Mouse (Mus musculus) lung, embryonic 15.5 days (tissue): ENCODE data around the gene Nup35. TPM values are rescaled to one million over a fixed set of nuclear protein-coding genes. Genes with fewer than 3 reads are reported as not detected.

ENCODE experiments used
- ATAC-seq: fragments of 200-750 bp; cut with Nextera tagmentation; 2 replicates; pipeline ENCODE4 v1.8.0; 2017; ENCODE audit warnings: moderate number of reproducible peaks, borderline replicate concordance; ENCODE audit not compliant: low FRiP score, low TSS enrichment; ENCODE audit errors: extremely low read depth
- H3K27ac ChIP-seq: fragments of 300-500 bp; sonication (generic); 2 replicates; pipeline ENCODE4 v1.5.1; 2015; ENCODE audit warnings: moderate library complexity, mild to moderate bottlenecking, inconsistent platforms
- H3K27me3 ChIP-seq: fragments of 300-500 bp; sonication (generic); 2 replicates; pipeline ENCODE4 v1.6.1; 2015; ENCODE audit warnings: inconsistent platforms
- H3K36me3 ChIP-seq: fragments of 300-500 bp; sonication (generic); 2 replicates; pipeline ENCODE4 v1.6.1; 2015; ENCODE audit warnings: inconsistent platforms
- H3K4me1 ChIP-seq: fragments of 300-500 bp; sonication (generic); 2 replicates; pipeline ENCODE4 v1.6.1; 2015; ENCODE audit warnings: inconsistent platforms
- H3K4me2 ChIP-seq: fragments of 300-500 bp; sonication (generic); 2 replicates; pipeline ENCODE4 v1.6.1; 2015; ENCODE audit warnings: inconsistent platforms, mild to moderate bottlenecking, moderate library complexity
- H3K4me3 ChIP-seq: fragments of 300-500 bp; sonication (generic); 2 replicates; pipeline ENCODE4 v1.5.1; 2015; ENCODE audit warnings: mild to moderate bottlenecking, inconsistent platforms
- H3K9ac ChIP-seq: fragments of 300-500 bp; sonication (generic); 2 replicates; pipeline ENCODE4 v1.6.1; 2015; ENCODE audit warnings: inconsistent platforms
- H3K9me3 ChIP-seq: fragments of 300-500 bp; sonication (generic); 2 replicates; pipeline ENCODE4 v1.6.1; 2016; ENCODE audit warnings: inconsistent platforms
- WGBS: fragments of 180-500 bp; shearing (Covaris S2); methylation state at CpG from one replicate; pipeline ENCODE4 v1.1.7; 2015; 5-methylcytosine and 5-hydroxymethylcytosine counted together
- polyA plus RNA-seq: library from polyadenylated mRNA; unstranded; fragments of >200 nt; fragmentation: Nextera tagmentation; extraction: Ambion mirVana; gene quantifications from 2 replicates; pipeline ENCODE4 v1.2.1, GENCODE M21; 2015

Gene Nup35
- polyA plus RNA-seq, result 54.8 and 57.2 TPM in 2 replicates

DNA sequence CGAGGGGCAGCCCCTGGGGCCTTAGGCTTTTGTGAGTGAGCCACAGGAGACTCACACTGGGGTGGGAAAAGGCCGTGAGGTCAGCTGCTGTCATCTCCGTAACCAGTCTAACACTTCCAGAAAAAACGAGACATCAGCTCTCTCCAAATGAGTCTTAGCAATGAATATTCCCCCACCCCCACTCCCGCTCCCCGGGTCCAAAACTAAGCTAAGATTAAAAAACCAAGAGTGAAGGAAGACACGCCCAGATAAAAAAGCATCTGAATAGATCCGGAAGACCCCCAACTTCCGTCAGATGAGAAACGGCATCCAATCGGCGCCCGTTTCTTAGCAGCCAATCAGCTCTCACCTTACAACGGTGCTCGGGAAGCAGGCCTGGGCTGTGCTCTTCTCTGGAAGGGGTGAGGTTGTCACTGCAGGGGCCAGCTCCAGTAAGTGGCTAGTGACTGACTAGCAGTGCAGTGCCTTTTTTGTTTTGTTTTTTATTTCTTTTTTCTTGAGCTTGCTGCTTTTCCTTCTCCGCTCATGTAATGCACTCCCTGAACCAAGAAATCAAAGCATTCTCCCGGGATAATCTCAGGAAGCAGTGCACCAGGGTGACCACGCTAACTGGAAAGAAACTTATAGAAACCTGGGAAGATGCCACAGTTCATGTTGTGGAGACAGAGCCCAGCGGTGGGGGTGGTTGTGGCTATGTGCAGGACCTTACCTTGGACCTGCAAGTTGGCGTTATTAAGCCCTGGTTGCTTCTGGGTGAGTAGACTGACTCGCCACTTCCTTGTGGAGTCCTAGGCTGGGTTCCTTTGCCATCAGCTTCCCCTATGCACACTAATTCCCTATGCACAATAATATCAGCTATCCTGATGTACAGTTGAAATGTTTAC, at the start of gene Nup35, which contains the start of gene Dusp19:
Gene Nup35 (plus strand): TSS at position 383 of the 884 bp plus-strand sequence.
Gene Dusp19 (plus strand): TSS at position 192 of the 884 bp plus-strand sequence.
- Histone ChIP-seq H3K4me2 (peak within 1 kb of the TSS; percentile 69), H3K9ac (peak within 1 kb of the TSS; percentile 61), H3K36me3 (no peaks in the 10 kb centered on the region), H3K27me3 (no peaks in the 10 kb centered on the region), H3K4me3 (peak within 1 kb of the TSS; percentile 63), H3K27ac (peak within 1 kb of the TSS; percentile 27), H3K4me1 (peaks cover 10% of the 10 kb centered on the region), H3K9me3 (no peaks in the 10 kb centered on the region)
- ATAC-seq, result peak; percentile 100
- under 1% methylated on average over 21 of the region's 21 CpGs for WGBS

DNA sequence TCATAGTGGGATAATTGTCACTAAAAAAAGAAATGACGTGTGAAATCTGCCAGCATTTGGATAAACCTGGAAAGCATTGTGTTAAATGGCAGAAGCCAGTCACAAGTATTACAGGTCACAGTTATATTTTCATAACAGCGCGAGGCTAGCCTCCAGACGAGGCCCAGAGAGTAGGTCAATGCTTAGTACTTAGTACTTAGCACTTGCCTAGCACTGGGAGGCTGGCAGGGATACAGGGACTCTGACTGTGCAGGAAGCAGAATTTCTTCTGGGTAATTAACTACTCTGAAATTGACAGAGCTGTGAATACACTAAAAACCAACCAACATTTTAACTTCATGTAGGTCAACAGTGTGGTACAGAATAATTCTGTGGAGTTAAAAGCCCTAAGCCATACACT, 49.6 kb upstream of the Nup35 start:
- no peak for ATAC-seq

DNA sequence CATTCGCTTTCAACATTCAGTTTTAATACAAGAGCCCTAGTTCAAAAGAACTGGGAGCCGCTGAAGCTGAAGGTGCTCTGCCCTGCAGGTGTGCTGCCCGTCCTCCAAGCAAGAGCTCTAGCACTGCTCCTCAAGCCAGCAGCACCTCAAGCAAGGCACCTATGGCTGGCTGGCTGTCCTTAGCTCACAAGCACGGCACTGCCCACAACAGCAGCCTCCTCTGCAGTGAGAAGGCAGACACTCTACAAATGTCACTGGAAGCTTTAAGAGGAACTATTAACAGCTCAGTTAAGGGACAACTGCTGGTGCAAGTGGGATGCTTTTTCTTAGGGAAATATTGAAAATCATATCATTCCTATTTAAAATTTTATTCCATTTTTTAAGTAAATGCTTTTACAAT, 46.4 kb upstream of the Nup35 start:
- no peak overlapping the region for H3K4me2 ChIP-seq
- peaks cover 7% of the 10 kb centered on the region; the same call in 1 of the 2 replicates for H3K4me1 ChIP-seq
- H3K4me3 ChIP-seq, result no peak overlapping the region
- 64% methylated on average over 4 of the region's 4 CpGs for WGBS
- no peaks in the 10 kb centered on the region for H3K36me3 ChIP-seq
- no peak overlapping the region for H3K27ac ChIP-seq
- no peaks in the 10 kb centered on the region for H3K27me3 ChIP-seq
- no peak overlapping the region for H3K9ac ChIP-seq
- no peak for ATAC-seq
- H3K9me3 ChIP-seq, result no peaks in the 10 kb centered on the region

More for the DNA sequence above, 49.6 kb upstream of the Nup35 start:
- Histone ChIP-seq H3K36me3 (no peaks in the 10 kb centered on the region), H3K9ac (no peak overlapping the region), H3K4me2 (no peak overlapping the region), H3K4me3 (no peak overlapping the region), H3K27ac (no peak overlapping the region), H3K9me3 (no peaks in the 10 kb centered on the region), H3K4me1 (peaks cover 1% of the 10 kb centered on the region; the same call in 1 of the 2 replicates), H3K27me3 (no peaks in the 10 kb centered on the region)
- 90% methylated on average over 4 of the region's 4 CpGs for WGBS

DNA sequence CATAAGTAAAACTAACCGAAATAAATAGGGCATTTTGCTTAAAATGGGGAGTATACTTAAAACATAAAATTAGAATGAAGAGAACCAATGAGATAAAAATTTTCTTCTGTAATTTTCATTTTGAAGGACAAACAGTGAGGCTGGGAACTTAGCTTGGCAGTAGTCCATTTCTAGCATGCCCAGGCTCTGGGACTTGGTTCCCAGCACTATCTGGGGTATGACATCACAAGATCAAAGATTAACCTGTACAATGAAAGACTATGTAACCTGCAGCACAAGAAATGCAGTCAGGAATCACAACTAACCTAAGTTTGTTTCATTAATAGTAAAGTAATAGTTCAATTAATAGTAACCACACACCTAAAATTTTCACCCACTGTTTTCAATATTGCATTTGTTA, 39.8 kb upstream of the Nup35 start:
- Histone ChIP-seq H3K27me3 (no peaks in the 10 kb centered on the region), H3K36me3 (no peaks in the 10 kb centered on the region), H3K4me3 (no peak overlapping the region), H3K4me1 (peaks cover 20% of the 10 kb centered on the region), H3K9me3 (no peaks in the 10 kb centered on the region), H3K27ac (no peak overlapping the region), H3K9ac (no peak overlapping the region), H3K4me2 (no peak overlapping the region)
- ATAC-seq, result no peak
- WGBS, result 89% methylated on average over 1 of the region's 1 CpGs

DNA sequence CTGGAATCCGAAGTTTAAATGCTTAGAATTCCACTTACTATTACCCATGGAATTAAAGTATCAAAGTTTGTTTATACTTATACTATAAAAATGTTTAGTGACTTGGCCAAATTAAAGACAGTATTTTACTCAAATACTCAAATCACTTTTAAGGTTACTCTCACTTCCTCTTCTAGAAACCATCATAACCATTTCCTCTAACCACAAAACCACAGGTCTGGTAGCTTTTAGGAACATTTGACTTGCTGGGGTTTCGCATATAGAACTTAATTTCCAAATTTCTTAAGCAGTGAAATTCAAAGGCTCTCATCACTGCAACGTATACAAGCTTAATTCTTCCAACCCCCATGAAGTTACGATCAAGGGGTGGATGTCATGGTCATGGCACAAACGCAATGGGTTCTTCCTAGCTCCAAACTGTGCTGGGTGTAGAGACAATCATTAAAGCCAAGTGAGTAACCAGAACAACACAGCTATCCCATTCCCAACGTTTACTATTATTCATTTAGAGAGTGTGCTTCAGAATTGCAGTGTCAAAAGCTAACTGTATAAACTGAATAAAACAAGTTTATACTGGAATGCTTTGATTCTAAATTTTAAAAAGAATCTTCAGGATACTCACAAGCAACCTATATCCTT, 37.7 kb upstream of the Nup35 start:
- Histone ChIP-seq H3K4me3 (peak overlapping the region; percentile 98), H3K9me3 (no peaks in the 10 kb centered on the region), H3K27ac (no peak overlapping the region), H3K27me3 (no peaks in the 10 kb centered on the region), H3K36me3 (no peaks in the 10 kb centered on the region), H3K9ac (no peak overlapping the region), H3K4me1 (peaks cover 20% of the 10 kb centered on the region), H3K4me2 (peak overlapping the region; percentile 69)
- WGBS, result 27% methylated on average over 6 of the region's 6 CpGs
- ATAC-seq, result no peak

DNA sequence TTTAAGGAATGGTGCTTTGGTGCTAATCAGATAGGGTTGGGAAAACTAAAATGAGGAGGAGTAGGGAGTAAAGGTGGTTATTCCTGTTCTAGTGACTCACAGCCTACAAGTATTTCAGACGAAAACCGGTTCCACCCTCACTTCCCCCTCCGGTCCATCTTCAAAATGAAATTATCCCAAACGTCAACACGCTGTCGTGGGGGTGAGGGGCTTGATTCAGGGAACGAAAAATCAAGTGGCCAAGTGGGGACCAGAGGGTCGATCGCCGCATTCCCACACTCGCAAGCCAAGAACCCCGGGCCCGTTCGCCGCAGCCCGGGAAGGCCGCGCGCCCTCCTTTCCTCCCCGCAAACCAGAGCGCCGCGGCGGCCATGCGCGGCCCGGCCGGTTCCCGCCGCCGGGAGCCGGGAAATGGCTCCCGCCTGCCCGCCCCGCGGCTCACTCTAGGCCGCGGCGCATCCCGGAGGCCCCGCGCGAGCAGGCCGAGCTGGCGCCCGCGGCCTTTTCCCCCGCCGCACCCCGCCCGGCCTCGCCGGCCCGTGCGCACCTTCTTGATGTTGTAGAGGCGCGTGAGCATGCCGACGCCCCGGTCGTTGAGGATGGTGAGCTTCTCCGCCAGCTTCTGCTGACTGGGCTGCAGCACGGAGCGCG, 36.6 kb upstream of the Nup35 start:
- peak overlapping the region; percentile 69 for H3K4me2 ChIP-seq
- no peaks in the 10 kb centered on the region for H3K27me3 ChIP-seq
- peak overlapping the region; percentile 98 for H3K4me3 ChIP-seq
- no peaks in the 10 kb centered on the region for H3K9me3 ChIP-seq
- H3K4me1 ChIP-seq, result peaks cover 13% of the 10 kb centered on the region
- H3K9ac ChIP-seq, result peak overlapping the region; percentile 96
- H3K27ac ChIP-seq, result peak overlapping the region; percentile 99
- peak; percentile 72 for ATAC-seq
- H3K36me3 ChIP-seq, result no peaks in the 10 kb centered on the region
- under 1% methylated on average over 51 of the region's 65 CpGs for WGBS

DNA sequence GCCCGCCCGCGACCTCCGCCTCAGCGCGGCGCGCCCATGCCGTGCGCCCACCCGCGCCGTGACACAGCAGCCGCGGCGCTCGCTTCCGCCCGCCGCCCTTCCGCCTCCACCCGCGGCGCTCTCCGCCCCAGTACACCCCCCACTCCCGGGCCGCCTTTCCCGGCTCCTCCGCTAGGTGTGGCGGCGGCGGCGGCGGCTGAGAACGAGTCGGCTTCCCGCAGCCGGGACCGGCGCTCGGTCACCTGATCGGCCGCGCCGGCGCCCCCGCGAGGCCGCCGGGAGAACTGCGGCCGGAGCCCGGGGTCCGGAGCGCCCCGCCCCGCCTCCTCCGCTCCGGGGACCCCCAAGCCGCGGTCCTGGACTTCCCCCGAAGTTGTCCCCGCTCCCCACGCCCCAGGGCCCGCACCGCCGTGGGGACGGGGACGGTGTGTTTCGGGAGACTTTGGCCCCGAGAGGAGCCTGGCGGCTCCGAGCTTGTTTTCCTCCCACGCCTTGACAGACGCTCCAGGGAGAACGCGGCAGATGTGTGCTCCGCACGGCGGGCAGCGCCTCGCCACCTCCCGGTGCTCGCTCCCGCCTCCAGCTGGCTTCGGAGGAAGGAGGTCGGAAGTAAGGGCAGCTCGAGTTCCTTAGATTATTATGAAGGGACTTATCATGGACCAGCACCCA, 35.9 kb upstream of the Nup35 start, which contains the start of gene Nckap1:
Gene Nckap1 (minus strand): TSS at position 338 of the 669 bp plus-strand sequence.
- peak; percentile 92 for ATAC-seq
- H3K9ac ChIP-seq, result peak within 1 kb of the TSS; percentile 96
- peak within 1 kb of the TSS; percentile 69 for H3K4me2 ChIP-seq
- H3K27me3 ChIP-seq, result no peaks in the 10 kb centered on the region
- H3K36me3 ChIP-seq, result no peaks in the 10 kb centered on the region
- no peaks in the 10 kb centered on the region for H3K9me3 ChIP-seq
- peak within 1 kb of the TSS; percentile 98 for H3K4me3 ChIP-seq
- H3K27ac ChIP-seq, result peak within 1 kb of the TSS; percentile 99
- peaks cover 13% of the 10 kb centered on the region for H3K4me1 ChIP-seq
- WGBS, result under 1% methylated on average over 65 of the region's 88 CpGs

DNA sequence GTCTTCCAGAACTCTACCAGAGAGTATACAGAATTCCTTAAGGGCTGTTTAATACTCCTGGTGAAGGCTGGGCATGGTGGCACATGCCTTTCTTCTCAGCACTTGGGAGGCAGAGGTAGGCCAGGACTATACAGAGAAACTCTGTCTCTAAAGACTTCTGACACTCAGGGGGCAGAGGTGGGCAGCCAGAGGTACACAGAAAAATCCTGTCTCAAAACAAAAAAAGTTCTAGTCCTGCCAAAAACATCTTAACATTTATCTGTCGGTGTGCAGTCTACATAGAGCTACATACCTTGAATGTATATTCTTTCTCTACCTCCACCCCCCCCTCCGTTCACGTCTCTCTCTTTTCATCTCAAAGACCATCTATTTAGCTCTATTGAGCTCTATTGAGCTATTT, 34.7 kb upstream of the Nup35 start:
- Histone ChIP-seq H3K9ac (no peak overlapping the region), H3K27me3 (no peaks in the 10 kb centered on the region), H3K36me3 (no peaks in the 10 kb centered on the region), H3K4me2 (no peak overlapping the region), H3K4me1 (peaks cover 13% of the 10 kb centered on the region), H3K9me3 (no peaks in the 10 kb centered on the region), H3K27ac (no peak overlapping the region), H3K4me3 (no peak overlapping the region)
- WGBS, result 87% methylated on average over 3 of the region's 3 CpGs
- no peak for ATAC-seq

DNA sequence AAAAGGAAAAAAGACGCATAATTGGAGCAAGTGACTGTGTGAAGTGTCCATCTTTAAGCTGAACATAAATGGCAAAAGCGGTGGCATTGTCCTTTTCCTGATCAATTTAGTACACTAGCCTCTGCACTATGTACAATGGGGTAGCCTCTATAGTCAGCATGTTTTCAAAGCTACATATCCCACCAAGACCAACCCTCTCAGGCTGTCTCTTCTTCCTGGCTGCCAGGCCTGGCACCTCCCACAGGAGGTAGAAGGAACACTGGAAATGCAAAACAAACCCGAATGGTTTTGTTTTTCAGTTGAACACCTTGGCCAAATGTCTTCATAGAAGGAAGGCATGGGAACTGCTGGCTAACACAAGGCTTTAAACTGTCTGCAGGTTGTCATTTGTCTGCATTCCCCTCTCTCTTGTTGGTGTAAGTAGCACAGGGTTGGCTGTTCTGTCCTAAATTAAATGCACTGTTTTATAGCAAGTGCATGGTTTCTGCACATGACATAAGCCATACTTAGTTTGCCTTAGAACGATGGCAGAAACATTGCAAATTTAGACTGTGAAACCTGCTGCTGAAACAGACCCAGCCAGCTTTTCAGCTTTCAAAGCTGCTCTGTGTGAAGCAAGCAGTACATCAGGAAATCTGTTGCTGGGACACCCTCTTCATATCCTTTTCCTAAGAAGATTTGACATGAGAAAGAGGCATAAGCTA, 22.7 kb upstream of the Nup35 start:
- H3K4me3 ChIP-seq, result no peak overlapping the region
- no peaks in the 10 kb centered on the region for H3K36me3 ChIP-seq
- no peak overlapping the region for H3K27ac ChIP-seq
- 78% methylated on average over 4 of the region's 4 CpGs for WGBS
- no peaks in the 10 kb centered on the region for H3K4me1 ChIP-seq
- no peak overlapping the region for H3K9ac ChIP-seq
- H3K27me3 ChIP-seq, result no peaks in the 10 kb centered on the region
- H3K4me2 ChIP-seq, result no peak overlapping the region
- no peak for ATAC-seq
- no peaks in the 10 kb centered on the region for H3K9me3 ChIP-seq

DNA sequence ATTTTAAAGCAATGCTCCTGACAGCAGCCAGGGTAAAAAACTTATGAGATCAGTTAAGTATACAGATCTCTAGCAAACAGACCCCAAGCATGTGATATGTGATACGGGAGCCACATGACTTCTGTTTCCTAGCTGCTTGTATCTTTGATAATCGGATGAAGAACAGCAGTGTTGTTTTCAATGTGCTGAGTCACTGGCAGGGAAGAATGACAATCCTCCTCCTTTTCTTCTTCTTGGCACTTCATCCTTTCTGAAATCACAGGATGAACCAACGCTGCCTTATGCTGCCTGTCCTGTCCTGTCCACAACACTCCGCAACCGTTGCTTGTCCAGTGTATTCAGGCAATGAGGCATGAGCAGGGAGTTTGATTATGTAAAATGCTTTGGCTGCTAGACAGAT, 20.1 kb upstream of the Nup35 start:
- H3K4me3 ChIP-seq, result no peak overlapping the region
- H3K4me1 ChIP-seq, result no peaks in the 10 kb centered on the region
- H3K27me3 ChIP-seq, result no peaks in the 10 kb centered on the region
- no peak overlapping the region for H3K9ac ChIP-seq
- no peak overlapping the region for H3K27ac ChIP-seq
- H3K36me3 ChIP-seq, result no peaks in the 10 kb centered on the region
- no peak for ATAC-seq
- 60% methylated on average over 5 of the region's 5 CpGs for WGBS
- no peak overlapping the region for H3K4me2 ChIP-seq
- no peaks in the 10 kb centered on the region for H3K9me3 ChIP-seq

DNA sequence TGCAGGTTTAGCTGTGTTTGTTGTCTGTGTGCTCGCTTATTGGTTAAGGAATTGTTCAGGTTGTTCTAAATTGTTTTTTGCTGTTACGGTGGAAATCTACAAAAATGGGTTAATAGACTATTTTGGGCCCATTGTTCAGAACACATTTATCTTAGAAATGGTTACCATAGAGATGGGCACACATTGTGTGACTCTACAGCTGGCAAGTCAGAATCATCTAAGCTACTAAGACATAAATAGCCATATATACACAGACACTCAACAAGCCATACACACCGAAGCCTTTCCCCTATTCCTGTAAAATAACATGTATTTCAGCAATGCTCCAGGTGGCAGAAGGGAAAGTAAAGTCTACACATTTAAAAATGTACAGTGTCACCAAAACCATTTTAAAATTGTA, 17.2 kb upstream of the Nup35 start:
- Histone ChIP-seq H3K4me2 (no peak overlapping the region), H3K4me1 (no peaks in the 10 kb centered on the region), H3K4me3 (no peak overlapping the region), H3K27me3 (no peaks in the 10 kb centered on the region), H3K27ac (no peak overlapping the region), H3K9me3 (no peaks in the 10 kb centered on the region), H3K36me3 (no peaks in the 10 kb centered on the region), H3K9ac (no peak overlapping the region)
- 80% methylated on average over 3 of the region's 3 CpGs for WGBS
- ATAC-seq, result no peak
